Mouse (Mus musculus) gastrocnemius, postnatal 25 days (tissue): ENCODE results near the gene Snx17. TPM values are rescaled to one million over a fixed set of nuclear protein-coding genes. Genes with fewer than 3 reads are reported as not detected.
A peak's percentile ranks its signal among the peaks of the same experiment; 100 is the strongest.

Source experiments
- DNase-seq: peaks from one replicate; pipeline ENCODE4 v3.0.0; 2022
- total RNA-seq, 2 experiments: library from RNA; stranded (reverse); gene quantifications; 1 replicate in 1 of 2; 2 replicates in 1 of 2; pipeline ENCODE4 v1.2.3; 2021

Gene Snx17
- total RNA-seq, 2 experiments from 2014 or later, result 28.3 to 31.1 TPM

- DNase-seq, result no peak
These were observed 33.6 kb downstream of the Snx17 start for GRCm38 (mm10) chr5:31226641-31227040.

DNA sequence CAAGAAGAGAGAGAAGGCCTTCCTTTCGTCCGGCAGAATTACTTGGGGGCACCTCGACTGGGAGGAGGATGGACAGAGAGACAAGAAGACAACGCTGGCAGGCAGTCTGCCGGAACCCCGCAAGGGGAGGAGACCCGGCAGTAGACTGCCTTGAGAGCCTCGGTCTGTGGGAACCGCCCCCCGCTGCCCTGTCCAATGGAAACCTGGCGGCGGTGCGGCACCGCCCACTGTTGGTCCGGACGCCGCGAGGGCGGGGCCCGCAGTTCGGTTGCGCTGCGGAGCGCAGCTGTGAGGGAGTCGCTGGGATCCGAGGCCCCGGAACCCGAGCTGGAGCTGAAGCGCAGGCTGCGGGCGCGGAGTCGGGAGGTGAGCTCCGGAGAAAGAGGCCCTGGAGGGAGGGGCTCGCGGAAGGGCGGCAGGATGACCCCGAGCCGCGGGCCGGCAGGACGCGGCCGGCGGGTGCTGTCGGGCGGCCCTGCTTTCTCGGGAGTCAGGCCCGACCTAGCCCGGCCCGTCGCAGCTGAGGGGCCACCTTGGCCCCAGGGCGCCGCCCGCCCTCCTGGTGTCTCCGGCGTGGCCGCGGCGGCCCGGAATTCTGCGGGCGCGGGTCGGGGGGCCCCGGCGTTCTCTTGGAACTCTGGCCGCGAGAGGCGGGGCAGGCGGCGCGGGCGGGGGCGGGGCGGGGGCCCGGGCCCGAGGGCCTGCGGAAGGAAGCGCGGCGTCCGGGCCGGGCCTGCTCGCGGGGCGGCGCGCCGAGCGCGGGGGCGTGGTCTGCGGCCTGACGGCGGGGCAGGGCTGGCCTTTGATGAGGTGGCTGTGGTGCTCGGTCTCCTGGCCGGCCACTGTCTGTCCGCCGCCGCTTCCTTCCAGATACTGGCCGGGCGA lies 47.9 kb downstream of the Snx17 start, which contains the start of the genes Nrbp1 and Gm9970:
Nrbp1 (plus strand) TSS at position 228 of the 885 bp plus-strand sequence.
Gm9970 (minus strand) TSS at position 596 of the 885 bp plus-strand sequence.
- peak; percentile 97 for DNase-seq

DNA sequence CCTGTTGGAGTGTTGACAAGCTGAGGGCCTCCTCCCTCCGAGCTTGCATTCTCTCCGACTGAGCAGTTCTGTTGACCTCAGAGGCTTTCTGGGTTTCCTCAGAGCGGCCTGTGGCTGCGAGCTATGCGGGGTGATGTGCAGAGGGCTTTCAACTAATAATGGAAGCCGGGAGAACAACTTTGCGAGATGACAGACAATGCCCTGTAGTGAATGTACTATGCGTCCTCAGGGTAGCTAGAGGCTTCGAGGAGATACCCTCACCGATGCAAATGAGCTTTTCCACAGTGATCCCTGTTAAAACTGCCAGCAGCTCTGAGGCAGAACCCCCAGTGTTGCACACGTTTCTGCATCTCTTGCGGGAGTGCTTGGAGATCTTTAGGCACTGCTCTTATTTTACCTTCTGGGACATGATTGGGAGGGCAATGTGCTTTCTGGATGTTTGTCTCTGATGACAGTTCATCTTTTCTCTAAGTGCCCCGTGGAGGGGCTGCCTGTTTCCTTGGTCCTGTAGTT lies 48.6 kb downstream of the Snx17 start:
- no peak for DNase-seq

- no peak for DNase-seq
These were observed 49.2 kb downstream of the Snx17 start for GRCm38 (mm10) chr5:31242191-31242590.

Other genes starting within 250 kb of the Snx17 start
- 1 to 10 TPM; 3.4 to 4.3 TPM for gene Cgref1, start 247.6 kb upstream of the Snx17 start, total RNA-seq
- gene Preb, start 232.9 kb upstream of the Snx17 start, total RNA-seq, result 10 to 100 TPM; 69.8 to 81.6 TPM
- gene Tcf23, start 224.6 kb upstream of the Snx17 start, total RNA-seq, result under 1 TPM; 0.18 to 0.21 TPM
- 10 to 100 TPM; 41.8 to 44.4 TPM for gene Atraid, start 144.9 kb upstream of the Snx17 start, total RNA-seq
- 1 to 10 TPM; 2.5 to 3.5 TPM for gene Slc5a6, start 144.3 kb upstream of the Snx17 start, total RNA-seq
- 10 to 100 TPM; 19.3 to 25.1 TPM for gene Cad, start 138.4 kb upstream of the Snx17 start, total RNA-seq
- gene Dnajc5g, start 86.9 kb upstream of the Snx17 start, total RNA-seq, result not detected
- under 1 TPM in 1 of 2 experiments, not detected in 1; 0.13 TPM for gene Slc30a3, start 85.0 kb upstream of the Snx17 start, total RNA-seq
- 100 to 1,000 TPM; 303 to 342 TPM for gene Trim54, start 76.5 kb upstream of the Snx17 start, total RNA-seq
- gene Ucn, start 54.4 kb upstream of the Snx17 start, total RNA-seq, result not detected
- 10 to 100 TPM; 22.9 to 25.6 TPM for gene Mpv17, start 39.0 kb upstream of the Snx17 start, total RNA-seq
- gene Gm29609, start 13.3 kb upstream of the Snx17 start, total RNA-seq, result under 1 TPM; 0.26 to 0.35 TPM
- gene Gtf3c2, start 13.1 kb upstream of the Snx17 start, total RNA-seq, result 10 to 100 TPM; 21.8 to 24.5 TPM
- gene Eif2b4, start 203 bp downstream of the Snx17 start, total RNA-seq, result 10 to 100 TPM; 51.5 to 63.1 TPM
- gene Zfp513, start 9.1 kb downstream of the Snx17 start, total RNA-seq, result 1 to 10 TPM; 5.4 to 5.7 TPM
- gene Ppm1g, start 27.5 kb downstream of the Snx17 start, total RNA-seq, result 10 to 100 TPM; 32.6 to 35.4 TPM
- gene Nrbp1, start 47.6 kb downstream of the Snx17 start, total RNA-seq, result 10 to 100 TPM; 52.2 to 55.9 TPM
- gene Gm9970, start 48.0 kb downstream of the Snx17 start, total RNA-seq, result not detected
- 1 to 10 TPM; 1.8 to 1.9 TPM for gene Krtcap3, start 58.5 kb downstream of the Snx17 start, total RNA-seq
- 10 to 100 TPM; 21.0 to 24.4 TPM for gene Ift172, start 97.9 kb downstream of the Snx17 start, total RNA-seq
- 1 to 10 TPM; 1.5 to 3.1 TPM for gene Fndc4, start 102.9 kb downstream of the Snx17 start, total RNA-seq
- gene Gckr, start 104.2 kb downstream of the Snx17 start, total RNA-seq, result not detected